Mouse (Mus musculus): ENCODE results near the gene Ptgdr. TPM values are rescaled to one million over a fixed set of nuclear protein-coding genes. Genes with fewer than 3 reads are reported as not detected.
"Not testable (repeated sequence)": the region's sequence is repeated elsewhere in the genome, so short reads cannot be mapped to it uniquely, and the experiment has no call there.

Gene Ptgdr
- total RNA-seq (2014; fragmentation: Nextera tagmentation) (not detected in 2 replicates), total RNA-seq (2017) (not detected in 2 replicates)

DNA sequence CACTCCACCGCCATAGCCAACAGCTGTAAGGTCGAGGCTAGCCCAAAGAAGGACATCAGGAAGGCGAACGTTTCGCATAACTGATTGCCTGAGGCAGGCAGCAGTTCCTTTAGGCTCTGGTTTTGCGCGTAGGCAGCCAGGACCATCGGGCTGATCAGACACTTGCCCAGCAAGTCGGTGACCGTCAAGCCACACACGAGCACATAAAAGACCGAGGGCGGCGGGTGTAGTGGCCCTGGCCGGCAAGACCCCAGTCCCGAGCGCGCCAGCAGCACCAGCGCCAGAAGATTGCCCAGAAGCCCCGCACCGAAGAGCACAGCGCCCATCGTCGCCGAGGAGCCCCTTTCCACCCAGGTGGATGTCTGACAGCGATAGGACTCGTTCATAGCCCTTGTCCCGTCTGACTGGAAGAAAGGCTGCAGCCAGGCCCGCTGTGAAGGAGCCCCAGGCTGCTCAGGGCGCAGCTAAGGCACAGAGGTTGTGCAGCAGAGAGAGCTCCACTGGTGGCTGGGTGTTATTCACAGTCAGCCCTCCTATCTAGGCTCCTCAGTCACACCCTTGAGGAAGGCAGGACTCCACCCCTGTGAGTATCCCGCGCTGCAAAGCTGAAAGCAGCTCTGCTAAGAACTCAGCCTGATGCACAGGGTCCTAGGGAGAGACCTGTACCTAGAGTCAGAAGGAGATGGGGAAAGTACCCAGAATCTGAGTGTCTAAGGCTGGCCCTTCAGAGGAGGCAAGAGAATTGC lies at the start of gene Ptgdr:
Gene Ptgdr (minus strand): TSS at position 508 of the 746 bp plus-strand sequence.
- ATAC-seq (replicated peaks; ENCODE audit: poor library complexity, severe bottlenecking) = 0 out of 2 replicates have a peak, but pooled peaks have one; percentile 13

GRCm38 (mm10) chr14:44907774-44908173 lies 48.6 kb upstream of the Ptgdr start:
- no peak for ATAC-seq (replicated peaks; ENCODE audit: poor library complexity, severe bottlenecking)

DNA sequence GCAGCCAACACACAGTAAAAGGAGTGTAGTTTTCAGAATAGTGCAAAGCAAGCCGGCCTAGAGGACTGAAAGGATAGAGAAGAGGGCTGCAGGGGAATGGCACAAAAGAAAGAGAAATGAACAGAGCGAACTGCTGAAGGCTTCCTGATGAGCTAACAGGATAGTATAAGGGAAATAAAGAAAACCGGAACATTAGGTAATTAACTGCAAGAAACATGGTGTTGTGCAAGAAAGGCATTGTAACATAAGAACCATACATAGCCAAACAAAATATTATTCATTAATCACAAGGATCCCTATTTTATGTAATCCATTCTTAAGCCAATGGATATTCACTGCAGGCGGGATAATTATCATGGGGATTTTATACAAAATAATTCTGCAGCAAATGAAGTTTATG lies 45.0 kb upstream of the Ptgdr start:
- peak; percentile 85 for ATAC-seq (replicated peaks; ENCODE audit: poor library complexity, severe bottlenecking)

- ATAC-seq (replicated peaks; ENCODE audit: poor library complexity, severe bottlenecking) = peak; percentile 52
These were observed 42.6 kb upstream of the Ptgdr start for GRCm38 (mm10) chr14:44901735-44902134.

DNA sequence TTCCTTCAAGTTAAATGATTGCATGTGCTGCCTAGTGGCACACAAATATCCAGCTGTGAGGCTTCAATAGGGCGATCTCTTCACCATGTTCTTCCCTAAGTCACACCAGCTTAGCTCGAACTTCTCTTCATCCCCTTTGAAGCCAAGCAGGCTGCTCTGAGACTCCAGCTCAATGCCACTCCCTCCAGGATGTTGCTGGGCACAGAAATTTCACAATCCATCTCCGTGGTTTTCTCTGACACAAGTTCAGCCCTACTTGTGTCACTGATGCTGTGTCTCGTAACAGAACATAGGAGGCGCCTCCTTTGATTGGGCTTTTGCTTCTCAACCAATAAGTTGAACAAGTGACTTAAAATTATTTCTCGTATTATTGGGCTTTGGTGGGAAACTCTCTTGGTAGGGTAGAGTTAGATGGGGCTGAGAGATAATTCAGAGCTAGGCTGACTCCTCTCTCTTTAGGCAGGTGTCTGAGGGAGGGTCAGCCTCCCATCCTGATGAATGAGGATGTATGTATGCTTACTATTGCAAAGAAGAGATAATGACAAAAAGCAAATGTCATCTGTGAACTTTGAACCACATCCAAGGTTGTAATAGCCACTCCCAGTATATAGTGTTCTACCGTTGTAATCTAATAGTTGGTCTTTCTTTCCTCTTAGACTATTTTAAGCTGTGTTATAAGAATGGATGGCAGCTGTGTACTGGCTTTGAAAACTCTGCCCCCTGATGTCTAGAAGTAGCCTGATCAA lies 32.4 kb upstream of the Ptgdr start:
- peak; percentile 100 for ATAC-seq (replicated peaks; ENCODE audit: poor library complexity, severe bottlenecking)

DNA sequence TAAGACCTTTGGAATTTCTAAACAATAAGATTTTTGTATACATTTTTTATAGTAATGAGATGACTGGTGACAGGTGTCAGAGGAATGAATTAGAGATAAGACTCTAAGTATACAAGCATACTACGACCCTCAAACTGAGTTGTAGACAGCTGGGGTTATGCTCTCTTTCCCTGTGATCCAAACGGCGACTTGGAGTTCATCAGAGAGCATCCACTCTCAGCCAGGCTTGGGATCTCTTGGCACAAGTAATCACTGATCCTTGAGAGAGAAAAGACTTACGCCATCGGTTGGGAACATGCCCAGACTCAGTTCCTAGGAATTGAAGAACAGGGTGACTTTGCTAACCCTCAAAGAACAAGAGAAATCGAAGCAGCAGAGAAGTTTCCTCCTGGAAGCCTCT lies 10.5 kb upstream of the Ptgdr start:
- ATAC-seq (replicated peaks; ENCODE audit: poor library complexity, severe bottlenecking) = no peak

GRCm38 (mm10) chr14:44865661-44866060 lies 6.5 kb upstream of the Ptgdr start:
- ATAC-seq (replicated peaks; ENCODE audit: poor library complexity, severe bottlenecking) = peak; percentile 79

DNA sequence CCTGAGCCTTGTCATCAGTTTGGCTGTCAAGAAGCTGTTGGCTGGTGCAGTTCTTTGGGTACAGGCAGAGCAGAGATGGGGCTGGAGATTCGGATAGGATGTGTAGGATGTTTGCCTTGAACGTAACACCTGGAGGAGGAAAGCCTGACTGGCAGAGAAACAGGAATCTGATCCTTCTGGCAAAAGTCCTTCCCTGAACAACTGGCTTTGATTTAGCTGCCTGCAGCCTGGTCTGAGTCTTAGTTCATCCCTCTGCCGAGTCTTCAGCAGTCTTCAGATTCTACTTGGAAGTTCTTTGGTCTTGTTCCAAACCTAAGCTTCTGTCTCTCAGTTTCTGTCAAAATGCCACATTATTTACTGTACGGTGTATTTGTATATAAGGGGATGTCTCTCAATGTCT lies 3.9 kb upstream of the Ptgdr start:
- ATAC-seq (replicated peaks; ENCODE audit: poor library complexity, severe bottlenecking) = no peak

GRCm38 (mm10) chr14:44861161-44861560 lies 2.0 kb upstream of the Ptgdr start:
- ATAC-seq (replicated peaks; ENCODE audit: poor library complexity, severe bottlenecking) = peak; percentile 73

- ATAC-seq (replicated peaks; ENCODE audit: poor library complexity, severe bottlenecking) = no peak; the same call in 1 of the 2 replicates
These were observed 803 bp downstream of the Ptgdr start for GRCm38 (mm10) chr14:44858372-44858771.

GRCm38 (mm10) chr14:44850637-44851036 lies 8.5 kb downstream of the Ptgdr start:
- peak; percentile 76 for ATAC-seq (replicated peaks; ENCODE audit: poor library complexity, severe bottlenecking)

DNA sequence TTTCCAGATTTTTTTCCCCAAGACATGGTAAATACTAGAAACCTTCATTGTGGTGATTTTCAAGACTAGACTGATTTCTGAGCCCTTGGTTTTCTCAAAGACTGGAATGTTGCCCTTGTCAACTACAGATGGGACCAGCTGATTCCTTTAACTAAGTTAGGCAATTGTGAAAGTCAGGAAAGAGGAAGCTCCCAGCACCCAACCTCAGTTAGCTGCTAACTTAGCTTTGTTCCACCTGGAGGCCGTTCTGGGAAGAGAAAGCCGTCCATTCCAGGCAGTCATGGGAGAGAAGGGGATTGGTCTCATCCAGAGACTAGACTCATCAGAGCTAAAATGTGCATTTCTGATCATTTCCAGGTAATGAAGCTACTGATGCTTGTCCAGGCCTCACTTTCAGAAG lies 11.4 kb downstream of the Ptgdr start:
- peak; percentile 91 for ATAC-seq (replicated peaks; ENCODE audit: poor library complexity, severe bottlenecking)

- ATAC-seq (replicated peaks; ENCODE audit: poor library complexity, severe bottlenecking) = no peak
These were observed 12.5 kb downstream of the Ptgdr start for GRCm38 (mm10) chr14:44846558-44847263.

- ATAC-seq (replicated peaks; ENCODE audit: poor library complexity, severe bottlenecking) = peak; percentile 21; the same call in 1 of the 2 replicates
These were observed 15.1 kb downstream of the Ptgdr start for GRCm38 (mm10) chr14:44843768-44844755.

GRCm38 (mm10) chr14:44838685-44839084 lies 20.5 kb downstream of the Ptgdr start:
- ATAC-seq (replicated peaks; ENCODE audit: poor library complexity, severe bottlenecking) = no peak

- peak; percentile 90 for ATAC-seq (replicated peaks; ENCODE audit: poor library complexity, severe bottlenecking)
These were observed 24.0 kb downstream of the Ptgdr start for GRCm38 (mm10) chr14:44835132-44835531.

DNA sequence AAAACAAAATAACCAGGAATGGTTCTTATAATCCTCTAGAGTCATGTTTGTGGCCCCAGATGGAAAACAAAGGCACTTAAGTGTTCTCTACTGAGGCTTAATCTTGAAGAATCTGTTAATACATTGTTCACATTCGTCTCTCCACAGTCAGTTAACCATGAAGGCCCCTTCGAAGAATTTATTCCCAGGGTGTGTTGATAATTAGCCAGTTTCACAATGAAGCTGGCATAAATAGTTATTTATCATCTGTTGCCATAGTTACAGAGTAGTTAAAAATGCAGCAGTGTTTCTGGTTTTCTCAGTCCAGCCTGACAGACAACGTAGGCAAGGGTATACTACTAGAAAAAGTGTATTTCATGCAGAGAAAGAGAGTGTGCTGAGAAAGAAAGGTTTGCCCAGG lies 25.0 kb downstream of the Ptgdr start:
- ATAC-seq (replicated peaks; ENCODE audit: poor library complexity, severe bottlenecking) = 0 out of 2 replicates have a peak, but pooled peaks have one; percentile 19

DNA sequence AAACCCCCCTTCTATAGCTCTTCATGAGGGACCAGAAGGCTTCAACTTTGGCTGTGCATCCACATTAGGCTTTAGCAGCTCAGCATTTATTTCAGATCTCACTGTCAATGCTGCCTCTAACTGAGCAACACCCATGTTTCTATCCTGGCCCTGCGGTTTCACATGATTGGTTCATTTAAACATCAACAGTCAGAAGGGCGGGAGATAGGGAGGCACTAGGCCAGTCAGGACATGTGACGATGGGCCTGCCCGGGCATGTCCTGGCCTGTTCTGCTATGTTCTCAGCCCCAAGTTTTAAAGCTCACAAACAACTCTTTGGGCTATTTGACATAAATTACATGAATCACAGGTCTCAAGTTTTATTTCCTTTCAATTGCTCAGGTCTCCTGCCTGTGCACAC lies 26.1 kb downstream of the Ptgdr start:
- not testable (repeated sequence) for ATAC-seq (replicated peaks; ENCODE audit: poor library complexity, severe bottlenecking)

GRCm38 (mm10) chr14:44827736-44828135 lies 31.4 kb downstream of the Ptgdr start:
- ATAC-seq (replicated peaks; ENCODE audit: poor library complexity, severe bottlenecking) = peak; percentile 72
